Mouse (Mus musculus): ENCODE data around the gene Lpar5. TPM values are rescaled to one million over a fixed set of nuclear protein-coding genes. Genes with fewer than 3 reads are reported as not detected.

Lpar5 gene
- total RNA-seq, 2 experiments from 2014 or later = 0.56 to 0.87 TPM

DNA sequence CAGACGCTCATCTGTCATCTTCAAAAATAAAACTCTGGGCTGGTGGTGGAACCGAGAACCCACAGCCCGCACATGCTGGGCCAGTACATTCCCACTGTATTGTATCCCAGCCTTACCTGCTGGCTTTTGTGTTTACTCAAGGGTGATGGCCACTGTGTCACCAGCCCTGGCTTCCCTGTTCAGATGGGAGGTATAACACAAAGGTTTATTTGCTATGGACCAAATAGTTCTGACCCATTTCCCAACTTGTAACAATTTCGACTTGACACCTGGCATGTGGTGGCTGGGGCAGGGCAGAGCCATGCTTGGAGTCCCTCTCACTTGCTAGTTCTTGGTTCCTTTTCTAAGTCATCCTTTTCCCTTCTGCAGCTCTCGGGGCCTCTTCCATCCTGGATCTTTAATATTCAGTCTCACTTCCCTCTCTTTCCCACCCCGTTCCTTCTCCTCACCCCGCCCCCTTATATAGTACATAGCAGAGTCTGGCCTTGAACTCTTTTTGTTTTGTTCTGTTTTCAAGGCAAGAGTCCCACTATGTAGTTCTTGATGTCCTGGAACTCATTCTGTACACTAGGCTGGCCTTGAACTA lies 15.2 kb downstream of the Lpar5 start:
- no peak for DNase-seq (ENCODE audit: low spot score in 2 of 2)

GRCm38 (mm10) chr6:125084424-125084823 lies 16.7 kb downstream of the Lpar5 start:
- DNase-seq (ENCODE audit: low spot score in 2 of 2) = peak in 1 of 2 experiments; percentile 85

DNA sequence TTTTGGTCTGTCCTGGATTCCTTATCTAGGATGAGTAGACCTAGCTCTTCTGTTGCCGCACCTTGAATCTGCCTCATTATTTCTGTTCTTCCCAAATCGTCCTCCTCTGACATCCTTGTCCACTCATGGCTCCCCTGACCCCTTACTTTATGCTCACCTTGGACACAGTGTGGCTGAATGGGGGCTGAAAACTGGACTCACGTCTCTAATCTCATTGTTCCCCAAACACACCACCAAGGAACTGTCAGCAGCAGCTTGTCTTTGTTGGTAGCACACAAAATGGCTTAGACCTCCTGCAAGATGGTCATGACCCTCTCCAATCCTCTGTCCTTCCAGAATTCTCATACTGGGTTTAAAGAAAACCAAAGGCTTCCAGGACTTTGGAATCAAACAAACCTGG lies 20.2 kb downstream of the Lpar5 start:
- no peak for DNase-seq (ENCODE audit: low spot score in 2 of 2)

- peak in 1 of 2 experiments; percentile 78 for DNase-seq (ENCODE audit: low spot score in 2 of 2)
Measured at GRCm38 (mm10) chr6:125088561-125089321, 21.0 kb downstream of the Lpar5 start.

DNA sequence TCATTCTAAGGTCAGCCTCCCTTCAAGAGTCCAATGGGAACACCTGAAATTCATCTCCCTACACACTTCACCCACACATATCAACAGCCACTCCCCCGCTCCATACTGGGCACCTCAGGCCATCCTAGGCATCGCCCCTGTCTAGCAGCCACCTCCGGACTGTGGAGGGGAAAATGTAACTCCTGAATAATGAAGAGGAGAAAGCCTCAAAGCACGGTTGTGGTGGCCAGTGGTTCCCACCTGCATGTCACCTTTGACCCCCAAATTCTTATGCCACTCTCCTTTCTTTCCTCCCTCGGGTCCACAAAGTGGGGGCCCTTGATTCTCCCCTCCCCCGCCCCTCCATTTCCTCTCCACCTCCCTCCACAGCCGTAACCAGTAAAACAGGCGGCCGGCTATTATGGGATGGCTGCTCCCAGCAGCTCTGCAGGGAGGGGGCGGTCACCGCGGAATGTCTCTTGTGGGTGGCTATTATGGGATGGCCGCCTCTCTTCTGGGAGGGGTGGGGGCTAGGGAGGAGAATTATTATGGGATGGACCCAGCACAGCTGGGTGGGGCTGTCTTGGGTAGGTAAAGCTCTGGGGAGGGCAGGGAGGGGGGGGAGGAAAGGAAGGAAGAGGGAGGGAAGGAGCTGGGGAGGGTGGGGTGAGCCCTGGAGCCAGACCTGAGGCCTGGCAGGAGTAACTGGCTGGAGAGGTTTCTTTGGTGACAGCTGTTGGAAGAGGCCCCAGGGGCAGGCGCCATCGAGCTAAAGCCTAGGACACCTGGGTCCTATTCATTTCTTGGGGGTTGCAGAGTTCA lies 22.0 kb downstream of the Lpar5 start:
- DNase-seq (ENCODE audit: low spot score in 2 of 2) = peak; percentile 82 to 88

GRCm38 (mm10) chr6:125090341-125091085 lies 22.8 kb downstream of the Lpar5 start:
- DNase-seq (ENCODE audit: low spot score in 2 of 2) = no peak

- DNase-seq (ENCODE audit: low spot score in 2 of 2) = no peak
Measured at GRCm38 (mm10) chr6:125092372-125092771, 24.7 kb downstream of the Lpar5 start.

DNA sequence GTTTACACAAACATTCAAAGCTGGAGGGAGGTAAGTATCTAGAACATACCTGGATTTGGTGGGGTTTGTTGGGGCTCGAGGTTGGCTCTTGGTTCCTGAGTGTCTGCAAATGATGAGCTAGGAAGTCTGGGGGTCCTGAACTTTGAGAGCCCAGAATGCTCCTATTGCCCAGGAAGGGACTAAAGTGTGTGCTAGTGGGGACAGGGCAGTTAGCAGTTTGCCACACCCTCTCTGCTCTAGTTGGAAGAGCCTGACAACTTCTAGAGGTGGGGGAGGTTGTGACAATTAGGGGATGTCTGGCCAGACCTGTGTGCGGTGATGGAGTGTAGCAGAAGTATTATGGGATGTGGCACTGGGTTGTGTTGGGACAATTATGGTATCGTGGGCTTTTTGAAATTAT lies 27.1 kb downstream of the Lpar5 start:
- no peak for DNase-seq (ENCODE audit: low spot score in 2 of 2)

DNA sequence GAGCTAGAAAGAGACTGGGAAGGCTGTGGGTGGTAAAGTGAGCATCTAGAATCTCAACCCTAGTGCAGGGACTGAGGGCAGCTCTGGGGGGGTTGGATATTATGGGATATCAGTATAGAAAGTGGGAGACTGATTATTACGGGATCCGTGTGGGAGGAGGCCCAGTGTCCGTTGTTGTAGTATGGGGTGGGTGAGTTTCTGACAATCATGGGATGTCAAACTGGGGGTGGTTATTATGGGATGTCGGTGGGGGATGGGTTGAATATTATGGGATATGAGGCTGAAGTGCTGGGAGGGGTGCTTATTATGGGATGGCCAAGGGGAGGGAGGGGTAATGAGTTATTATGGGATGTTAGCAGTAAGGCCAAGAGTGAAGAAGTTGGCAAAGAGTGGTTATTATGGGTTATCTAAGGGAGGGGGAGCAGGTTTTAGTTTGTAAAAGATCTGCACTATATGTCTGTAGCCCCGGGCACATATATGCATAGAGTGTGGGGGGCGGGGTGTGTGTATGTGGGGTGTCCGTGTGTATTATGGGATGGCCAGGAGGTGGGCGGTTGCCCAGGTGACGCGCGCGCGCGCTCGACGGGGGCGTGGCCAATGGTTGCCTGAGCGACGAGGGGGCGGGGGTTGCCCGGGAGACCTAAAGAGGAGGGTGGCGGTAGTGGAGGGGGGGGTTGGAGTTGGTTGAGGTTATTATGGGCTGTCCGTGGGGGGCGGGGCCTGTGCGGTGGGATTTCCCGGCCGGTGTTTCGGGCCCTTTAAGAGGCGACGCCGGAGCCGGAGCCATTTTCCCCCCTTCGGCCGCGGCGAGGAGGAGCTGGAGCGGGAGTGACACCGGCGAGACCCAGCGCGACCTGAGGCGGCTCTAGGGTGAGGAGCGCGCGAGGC lies 27.9 kb downstream of the Lpar5 start, which contains the start of gene Chd4:
Gene Chd4 (plus strand): TSS at position 591 of the 888 bp plus-strand sequence.
- DNase-seq (ENCODE audit: low spot score in 2 of 2) = peak; percentile 85 to 97

- DNase-seq (ENCODE audit: low spot score in 2 of 2) = no peak
Measured at GRCm38 (mm10) chr6:125096279-125096596, 28.5 kb downstream of the Lpar5 start.

- DNase-seq (ENCODE audit: low spot score in 2 of 2) = peak in 1 of 2 experiments; percentile 45
Measured at GRCm38 (mm10) chr6:125096597-125097345, 29.1 kb downstream of the Lpar5 start.

- peak in 1 of 2 experiments; percentile 48 for DNase-seq (ENCODE audit: low spot score in 2 of 2)
Measured at GRCm38 (mm10) chr6:125097346-125097689, 29.6 kb downstream of the Lpar5 start.

- no peak for DNase-seq (ENCODE audit: low spot score in 2 of 2)
Measured at GRCm38 (mm10) chr6:125097951-125098350, 30.2 kb downstream of the Lpar5 start.

- DNase-seq (ENCODE audit: low spot score in 2 of 2) = no peak
Measured at GRCm38 (mm10) chr6:125098513-125098912, 30.8 kb downstream of the Lpar5 start.

DNA sequence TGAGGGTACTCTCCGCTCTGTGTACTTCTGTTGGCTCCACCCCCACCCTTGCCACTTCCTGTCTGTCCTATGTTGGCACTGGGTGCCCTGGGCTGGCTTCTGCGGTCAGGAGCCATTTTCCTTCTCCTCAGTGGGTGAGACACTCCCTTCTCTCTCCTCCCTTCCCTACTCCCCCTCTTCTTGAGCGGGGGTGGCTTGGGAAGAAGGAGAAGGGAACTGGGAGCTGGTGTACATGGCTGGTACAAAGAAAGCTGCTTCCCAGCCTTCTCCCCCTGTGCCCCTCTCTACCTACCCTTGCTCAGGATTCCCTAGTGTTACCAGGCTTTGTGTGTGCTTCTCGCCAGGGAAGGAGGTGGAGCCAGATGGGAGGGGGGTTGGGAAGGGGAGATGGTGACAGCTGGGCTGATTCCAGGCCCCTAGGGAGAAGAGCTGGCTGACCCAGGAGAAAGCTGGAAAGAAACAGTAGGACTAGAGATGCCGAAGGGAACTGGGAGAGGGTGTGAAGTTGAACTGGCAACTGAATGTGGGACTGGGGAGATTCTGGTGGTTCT lies 31.8 kb downstream of the Lpar5 start:
- DNase-seq (ENCODE audit: low spot score in 2 of 2) = peak in 1 of 2 experiments; percentile 34

GRCm38 (mm10) chr6:125101444-125101843 lies 33.7 kb downstream of the Lpar5 start:
- no peak for DNase-seq (ENCODE audit: low spot score in 2 of 2)

DNA sequence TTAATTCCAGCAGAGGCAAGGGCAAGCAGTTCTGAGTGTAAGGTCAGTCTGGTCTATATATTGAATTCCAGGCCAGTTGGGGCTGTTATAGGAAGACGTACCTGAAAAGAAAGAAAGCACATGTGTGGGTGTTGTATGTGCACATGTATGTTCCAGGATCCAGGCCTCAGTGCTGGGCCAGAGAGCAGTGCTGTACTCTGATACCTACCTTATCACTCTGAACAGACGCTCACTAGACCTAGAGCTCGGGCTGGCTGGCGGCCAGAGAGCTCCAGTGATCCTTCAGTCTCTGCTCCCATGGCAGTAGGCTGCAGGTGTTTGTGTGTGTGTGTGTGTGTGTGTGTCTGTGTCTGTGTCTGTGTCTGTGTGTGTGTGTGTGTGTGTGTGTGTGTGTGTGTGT lies 36.5 kb downstream of the Lpar5 start:
- no peak for DNase-seq (ENCODE audit: low spot score in 2 of 2)

DNA sequence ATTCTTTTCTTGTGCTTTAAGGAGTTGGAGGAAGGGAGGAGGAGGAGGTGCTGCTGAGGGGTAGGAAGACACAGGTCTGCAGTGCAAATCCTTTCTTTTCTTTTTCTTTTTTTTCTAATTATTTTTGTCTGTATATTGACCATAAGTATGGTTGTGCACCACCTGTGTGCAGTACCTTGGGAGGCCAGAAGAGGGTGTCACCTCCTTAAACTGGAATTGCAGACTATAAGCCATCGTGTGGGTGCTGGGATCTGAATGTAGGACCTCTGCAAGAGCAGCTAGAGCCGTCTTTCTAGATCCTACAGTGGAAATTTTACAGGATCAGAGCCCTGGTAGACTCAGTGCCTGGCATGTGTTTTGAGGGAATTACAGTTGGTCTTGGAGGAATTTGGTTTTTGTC lies 40.0 kb downstream of the Lpar5 start:
- DNase-seq (ENCODE audit: low spot score in 2 of 2) = no peak

DNA sequence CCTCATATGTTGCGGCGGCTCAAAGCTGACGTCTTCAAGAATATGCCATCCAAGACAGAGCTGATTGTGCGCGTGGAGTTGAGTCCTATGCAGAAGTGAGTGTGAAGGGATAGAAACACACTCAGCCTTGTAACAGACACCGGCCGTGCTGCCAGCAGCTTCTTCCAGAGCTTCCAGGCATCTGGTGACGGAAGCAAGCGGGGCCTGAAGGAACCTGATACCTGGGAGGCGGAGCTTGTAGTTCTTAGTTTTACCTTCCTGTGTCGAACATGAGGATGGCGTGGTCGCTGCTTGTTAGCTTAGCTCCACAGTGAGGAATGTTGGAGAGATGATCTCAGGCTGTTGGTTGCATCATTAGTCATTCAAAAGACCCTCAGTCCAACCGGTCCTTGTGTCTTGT lies 41.7 kb downstream of the Lpar5 start:
- no peak for DNase-seq (ENCODE audit: low spot score in 2 of 2)

Data from layer of hippocampus, adult 18-20 months (tissue).